Mouse (Mus musculus) cerebellum, adult 9-11 months (tissue): ENCODE data around the gene Ccdc124.
A peak's percentile ranks its signal among the peaks of the same experiment; 100 is the strongest.

ENCODE experiments used
- DNase-seq: peaks from one replicate; pipeline ENCODE4 v3.0.0; 2022

The Ccdc124 gene

DNA sequence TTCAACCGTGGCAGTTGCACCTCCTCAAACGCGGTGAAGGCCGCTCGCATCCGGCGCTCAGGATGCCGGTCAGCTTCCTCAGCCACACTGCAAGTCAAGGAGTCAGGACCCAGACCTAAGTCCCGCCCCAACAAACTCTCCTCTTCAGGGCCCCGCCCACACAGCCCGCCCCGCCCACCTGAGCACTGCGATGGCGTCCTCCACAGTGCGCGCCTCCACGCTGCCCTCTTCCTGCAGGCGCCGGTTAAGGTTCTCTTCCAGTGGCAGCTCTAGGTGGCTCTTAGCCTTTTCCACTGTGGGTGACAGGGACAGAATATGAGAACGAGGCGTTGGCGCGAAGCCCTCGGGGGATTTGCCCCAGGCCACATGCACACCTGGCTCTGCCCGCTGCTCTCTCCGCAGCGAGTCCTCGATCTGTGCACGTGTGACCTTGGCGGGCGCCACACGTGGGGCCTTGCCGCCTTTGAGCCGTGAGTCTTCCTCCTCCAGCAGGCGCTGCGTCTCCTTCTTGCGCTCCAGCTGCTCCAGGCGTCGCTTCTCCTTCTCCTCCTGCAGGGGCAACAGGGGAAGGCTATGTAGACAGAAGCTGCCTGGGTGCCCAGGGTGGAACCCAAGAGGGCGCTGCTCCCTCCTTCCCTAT, 5.1 kb downstream of the Ccdc124 start:
- peak; percentile 61 for DNase-seq

DNA sequence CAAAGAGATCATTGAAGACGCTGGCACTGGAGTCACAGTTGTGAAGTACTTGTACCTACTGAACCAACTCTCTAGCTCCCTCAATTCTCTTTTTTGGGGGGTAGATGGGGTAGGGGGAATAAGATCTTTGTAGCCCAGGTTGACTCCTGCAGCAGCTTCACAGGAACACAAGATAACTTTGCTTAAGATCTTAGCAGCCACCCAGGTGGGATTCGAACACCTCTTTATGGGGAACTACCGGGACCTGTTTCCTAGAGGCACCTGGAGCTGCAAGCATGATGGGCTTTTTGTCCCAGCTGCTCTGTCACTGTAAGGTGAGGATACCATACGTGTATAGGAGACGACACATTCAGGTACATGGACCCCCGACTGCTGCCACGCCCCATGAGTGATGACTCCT, 7.2 kb downstream of the Ccdc124 start:
- DNase-seq: no peak

DNA sequence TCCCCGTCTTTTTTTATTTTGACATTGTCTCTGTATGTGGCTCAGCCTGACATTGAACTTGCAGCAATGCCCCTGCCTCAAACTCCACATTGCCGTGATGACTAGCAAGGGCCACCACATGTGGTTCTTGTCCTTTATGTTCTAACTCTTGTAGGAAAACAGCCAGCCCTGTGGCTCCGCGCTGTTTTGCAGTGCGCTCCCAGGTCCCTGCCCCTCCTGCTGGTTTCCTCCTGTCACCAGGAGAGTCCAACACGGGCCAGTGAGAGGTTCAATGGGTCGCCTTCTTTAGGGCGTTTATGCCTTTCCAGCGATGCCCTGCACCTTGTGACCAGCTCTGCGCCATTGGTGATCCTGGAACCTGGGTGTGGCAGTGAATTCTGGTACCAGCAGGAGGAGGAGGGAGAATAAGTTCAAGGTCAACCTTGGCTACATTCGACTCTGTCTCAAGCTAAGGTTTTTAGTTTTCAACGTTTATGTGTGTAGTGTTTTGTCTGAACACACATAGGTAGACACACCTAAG, 7.7 kb downstream of the Ccdc124 start:
- no peak for DNase-seq

DNA sequence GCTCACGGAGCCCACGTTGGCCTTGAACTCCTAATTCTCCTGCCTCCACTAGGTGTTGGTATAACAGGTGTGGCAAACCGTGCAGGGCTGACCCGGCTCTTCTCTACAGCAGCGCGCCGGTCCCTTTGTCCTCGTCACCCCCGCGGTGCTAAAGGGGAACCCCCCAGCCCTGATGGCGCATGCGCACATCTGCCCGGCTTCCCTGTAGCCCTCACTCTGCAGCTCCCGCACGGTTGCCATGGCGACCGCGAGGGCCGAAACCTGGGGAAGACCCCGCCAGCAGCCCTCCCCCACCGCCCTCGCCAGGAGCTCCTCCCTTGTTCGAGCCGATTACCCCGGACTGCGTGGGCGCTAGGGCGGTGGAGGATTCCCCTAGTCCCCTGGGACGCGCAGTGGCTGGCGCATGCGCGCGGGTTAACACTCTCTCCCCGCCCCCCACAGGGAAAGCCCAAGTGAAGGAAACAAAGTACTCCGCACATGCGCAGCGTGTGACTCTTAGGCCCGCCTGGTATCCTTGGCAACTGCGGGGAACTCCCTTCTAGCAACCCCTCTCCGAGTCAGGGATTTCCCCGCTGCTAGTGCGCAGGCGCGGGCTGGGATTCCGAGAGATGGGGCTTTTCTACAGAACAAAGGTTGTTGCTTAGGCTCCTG, 8.3 kb downstream of the Ccdc124 start:
- DNase-seq: peak; percentile 99

DNA sequence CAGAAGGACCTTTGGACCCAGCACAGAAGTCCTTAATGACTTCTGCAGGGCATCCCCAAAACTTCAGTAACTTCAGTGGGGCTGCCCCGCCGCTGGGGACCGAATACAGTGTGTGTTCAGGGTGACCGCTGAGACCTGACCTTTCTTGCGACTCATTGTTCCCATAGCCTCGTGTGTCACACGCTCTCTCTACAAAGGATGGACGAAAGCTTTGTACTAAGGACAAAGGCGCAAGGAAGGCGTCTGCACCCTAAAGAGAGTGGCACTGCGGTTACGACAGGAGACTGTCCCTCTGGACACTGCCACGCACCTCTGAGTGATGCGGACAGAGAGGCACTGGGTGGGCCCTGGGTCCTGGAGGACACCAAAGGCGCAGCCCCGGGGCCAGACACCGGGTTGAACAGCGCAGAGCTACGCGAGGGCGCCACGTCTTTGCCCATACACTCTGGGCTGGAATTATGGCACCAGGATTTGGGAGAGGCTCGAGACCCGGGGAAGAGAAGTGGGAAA, 9.0 kb downstream of the Ccdc124 start:
- peak; percentile 68 for DNase-seq

DNA sequence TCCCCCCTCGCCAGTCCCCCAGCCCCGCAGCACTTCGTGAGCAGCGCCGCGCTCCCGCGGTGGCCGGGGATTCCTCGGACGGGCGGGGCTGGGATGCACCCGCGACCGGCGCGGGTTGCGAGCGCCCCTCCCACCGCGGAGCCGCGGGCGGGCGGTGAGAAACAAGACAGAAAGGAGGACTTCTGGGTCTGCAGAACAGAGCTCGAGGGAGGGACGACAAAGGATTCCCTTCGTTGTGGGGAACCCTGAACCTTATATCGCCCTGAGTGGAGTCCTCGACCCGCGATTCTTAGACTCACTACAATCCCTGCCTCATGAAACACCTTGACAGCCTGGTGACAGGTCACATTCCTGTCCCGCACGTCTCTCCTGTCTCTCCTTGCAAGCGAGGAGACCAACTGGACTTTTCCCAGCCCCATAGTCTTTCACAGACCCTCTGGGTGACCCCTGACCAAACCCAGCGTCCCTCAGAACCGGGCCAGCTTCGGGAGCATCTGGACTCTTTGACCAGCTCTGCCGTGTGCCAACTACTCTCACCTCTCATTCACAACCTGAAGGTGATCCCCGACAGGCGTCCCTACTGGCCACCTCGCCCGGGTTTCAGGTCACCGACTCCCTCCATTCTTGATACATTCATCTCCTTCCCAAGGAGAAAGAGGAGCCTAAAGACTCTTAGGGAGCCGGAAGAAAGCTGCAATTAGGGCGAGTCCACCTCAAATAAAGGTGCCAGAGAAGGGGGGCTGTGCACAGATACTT, 9.6 kb downstream of the Ccdc124 start:
- peak; percentile 62 for DNase-seq

DNA sequence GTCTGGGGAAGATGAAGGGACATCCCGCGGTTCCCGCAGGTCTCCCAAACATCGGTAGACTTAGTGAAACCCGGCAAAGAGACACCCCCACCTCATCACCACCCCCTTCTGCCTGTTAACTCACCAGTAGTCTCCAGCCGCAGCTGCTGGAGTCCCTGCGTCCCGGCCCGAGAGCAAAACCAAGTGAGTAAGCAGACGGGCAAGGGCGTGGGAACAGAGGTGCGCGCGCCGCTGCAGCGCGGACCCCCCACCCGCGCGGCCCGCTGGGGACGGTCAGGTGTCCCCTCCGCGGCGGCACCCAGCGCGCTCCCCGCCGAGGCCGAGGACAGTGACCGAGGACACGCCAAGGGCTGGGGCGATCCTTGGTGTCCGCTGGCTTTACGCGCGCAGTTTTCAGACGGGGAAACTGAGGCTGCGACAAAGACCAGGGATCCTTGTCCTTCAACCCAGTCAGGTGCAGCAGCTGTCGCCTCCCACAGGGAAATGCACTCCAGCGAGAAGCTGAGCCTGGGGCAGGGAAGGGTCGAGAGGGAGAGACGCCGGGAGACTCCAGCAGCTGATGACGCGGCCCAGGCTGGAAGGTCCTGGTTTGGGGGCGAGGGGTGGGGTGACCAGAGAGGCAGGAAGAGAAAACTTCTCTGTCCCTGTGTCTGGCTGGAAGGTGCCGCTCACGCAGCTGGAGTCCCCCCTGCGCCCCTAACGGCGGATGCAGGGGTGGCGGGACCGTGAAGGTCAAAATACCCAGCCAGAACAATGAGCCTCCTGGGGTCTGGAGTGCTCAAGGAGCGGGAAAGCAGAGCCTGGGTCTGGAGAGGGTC, 10.7 kb downstream of the Ccdc124 start, which contains the start of gene Kcnn1:
Gene Kcnn1 (minus strand): TSS at position 435 of the 818 bp plus-strand sequence.
- DNase-seq: peak; percentile 50

DNA sequence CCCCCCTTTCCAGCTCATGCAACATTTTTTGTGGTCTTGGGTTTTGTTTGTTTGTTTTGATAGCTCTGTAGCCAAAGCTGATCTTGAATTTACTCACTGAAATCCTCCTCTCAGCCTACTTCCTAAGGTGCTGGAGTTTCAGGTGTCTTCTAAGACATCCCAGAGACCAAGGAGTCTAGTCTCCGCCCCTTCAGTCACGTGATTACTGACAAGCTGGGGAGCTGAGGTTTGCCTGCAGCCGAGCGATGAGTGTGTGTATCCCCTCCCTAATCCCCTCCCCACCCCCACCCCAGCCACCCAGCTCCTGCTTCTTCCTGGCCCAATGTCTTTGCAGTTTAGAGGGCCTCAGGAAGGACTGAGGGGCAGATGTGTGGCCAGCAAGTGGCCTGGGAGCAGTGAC, 16.2 kb downstream of the Ccdc124 start:
- no peak for DNase-seq

DNA sequence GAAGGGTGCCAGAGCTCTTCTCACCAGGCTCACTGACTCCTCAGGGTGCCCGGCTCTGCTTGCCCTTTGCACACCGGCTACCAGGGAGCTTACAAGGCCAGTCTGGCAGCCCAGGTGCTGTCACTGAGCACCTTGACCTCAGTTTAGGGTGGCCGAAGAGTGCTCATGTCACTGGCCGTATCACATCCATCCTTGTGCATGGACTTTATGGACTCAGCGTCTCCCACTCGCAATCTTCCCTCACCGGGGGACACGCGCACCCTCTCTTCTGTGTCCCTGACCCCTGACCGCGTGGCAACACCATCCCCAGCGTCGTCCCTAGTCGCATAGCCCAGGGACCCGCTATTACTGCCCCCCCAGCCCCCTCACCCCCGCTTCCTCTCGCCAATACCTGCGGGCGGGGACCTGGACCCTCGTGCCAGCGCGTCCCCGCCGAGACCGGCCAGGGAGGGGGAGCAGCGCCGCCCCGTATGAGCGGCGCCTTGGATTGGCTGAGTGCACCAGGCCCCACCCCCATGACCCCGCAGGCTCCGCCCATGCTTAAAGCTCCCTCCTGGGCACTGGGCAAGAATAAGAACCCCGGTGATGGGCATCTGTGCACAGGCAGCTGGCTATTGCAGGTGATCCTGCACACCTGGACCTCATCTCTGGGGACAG, 17.1 kb downstream of the Ccdc124 start:
- peak; percentile 85 for DNase-seq

DNA sequence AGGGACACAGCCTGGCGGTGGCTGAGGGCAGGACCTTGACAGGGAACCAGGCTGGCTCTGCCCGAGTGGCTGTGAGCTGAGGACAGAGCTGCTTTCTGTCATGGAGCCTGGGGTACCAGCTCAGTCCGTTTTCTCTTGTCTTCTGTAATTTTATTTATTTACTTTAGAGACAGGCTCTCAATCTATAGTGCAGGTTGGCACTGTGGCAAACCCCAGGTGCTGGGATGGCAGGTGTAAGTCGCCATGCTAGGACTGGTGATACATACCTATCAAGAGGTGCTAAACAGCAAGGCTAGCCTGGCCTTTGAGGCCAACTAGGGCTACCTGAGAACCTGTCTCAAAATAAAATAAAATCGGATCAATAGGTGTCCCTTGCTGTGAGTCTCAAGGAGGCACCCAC, 17.7 kb downstream of the Ccdc124 start:
- no peak for DNase-seq

DNA sequence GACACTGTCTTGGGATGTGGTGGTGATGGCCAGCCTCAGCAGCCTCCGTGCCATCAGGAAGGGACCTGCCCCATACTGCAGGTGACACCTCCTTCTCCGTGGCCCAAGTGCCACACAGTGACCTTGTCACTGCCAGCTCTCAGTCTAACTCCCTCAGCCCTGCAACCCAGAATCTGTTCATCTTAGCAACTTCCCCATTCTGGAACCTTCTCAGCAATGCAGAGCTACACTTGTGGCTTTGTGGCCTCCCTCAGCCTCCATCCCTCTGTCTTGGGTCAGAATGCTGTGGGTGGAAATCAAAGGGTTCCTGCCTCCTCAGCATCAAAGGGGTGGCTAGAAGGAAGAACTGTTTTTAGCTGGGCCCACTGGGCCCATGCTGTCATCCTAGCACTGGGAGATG, 19.9 kb downstream of the Ccdc124 start:
- DNase-seq: no peak

DNA sequence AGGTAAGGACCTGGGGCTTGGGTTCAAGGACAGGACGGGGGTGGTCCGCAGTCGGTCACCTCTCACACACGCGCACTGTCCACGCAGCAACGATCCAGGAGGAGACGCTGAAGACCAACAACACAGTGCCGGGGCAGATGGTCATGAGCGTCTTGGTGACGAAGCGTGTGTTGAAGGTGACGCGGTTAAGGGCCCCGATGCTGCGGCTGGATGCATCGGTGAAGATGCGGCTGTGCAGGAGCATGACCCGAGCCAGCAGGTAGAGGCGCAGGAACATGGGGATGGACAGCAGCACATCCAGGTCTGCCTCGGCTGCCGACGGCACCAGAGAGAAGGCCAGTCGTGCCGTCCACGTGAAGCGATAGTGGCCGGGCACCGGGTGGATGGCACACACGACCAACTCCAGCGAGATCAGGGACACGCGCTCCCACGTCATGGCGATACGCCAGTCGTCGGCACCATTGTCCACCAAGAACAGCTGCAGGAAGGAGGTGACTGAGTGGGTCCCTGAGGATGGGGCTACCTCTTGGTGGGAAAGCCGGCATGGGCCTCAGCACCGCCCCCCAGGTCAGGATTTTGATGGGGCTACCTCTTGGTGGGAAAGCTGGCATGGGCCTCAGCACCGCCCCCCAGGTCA, 21.0 kb downstream of the Ccdc124 start:
- DNase-seq: no peak

DNA sequence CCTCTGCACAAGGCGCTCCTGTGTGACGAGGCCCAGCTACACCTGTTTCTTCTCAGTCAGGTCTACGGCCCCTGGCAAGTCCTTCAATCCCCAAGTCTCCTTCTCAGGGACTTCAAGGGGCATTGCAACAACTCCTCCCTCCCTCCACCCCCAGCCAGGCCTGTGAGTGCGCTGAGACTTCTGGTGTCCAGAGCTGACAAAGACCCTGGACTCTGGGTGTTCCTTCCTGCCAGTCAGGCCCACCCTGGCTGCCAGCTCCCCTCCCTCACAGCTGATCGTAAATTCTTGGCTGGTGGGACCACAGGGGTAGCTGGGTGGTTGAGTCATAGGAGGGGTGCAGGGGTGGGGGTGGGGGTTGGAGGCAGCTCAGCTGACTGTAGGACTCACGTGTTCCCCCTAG, 21.9 kb downstream of the Ccdc124 start:
- no peak for DNase-seq

DNA sequence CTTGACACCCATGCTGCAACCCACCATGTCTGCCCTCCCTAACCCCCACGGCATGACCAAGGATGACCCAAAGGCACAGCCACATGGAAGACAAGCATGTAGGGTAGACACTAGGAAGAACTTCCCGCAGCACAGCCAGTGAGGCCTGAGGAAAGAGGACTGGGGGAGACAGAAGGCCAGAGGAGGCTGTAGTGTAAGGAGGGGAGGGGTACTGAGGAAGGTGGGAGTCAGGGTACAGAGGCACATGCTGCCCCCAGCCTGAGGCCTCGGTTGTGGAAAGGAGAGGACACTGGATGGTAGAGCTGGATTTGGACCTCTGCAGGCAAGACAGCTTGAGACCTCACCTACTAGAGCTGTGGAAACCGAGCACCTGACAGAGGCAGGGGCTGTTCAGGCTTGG, 22.8 kb downstream of the Ccdc124 start:
- DNase-seq: no peak

DNA sequence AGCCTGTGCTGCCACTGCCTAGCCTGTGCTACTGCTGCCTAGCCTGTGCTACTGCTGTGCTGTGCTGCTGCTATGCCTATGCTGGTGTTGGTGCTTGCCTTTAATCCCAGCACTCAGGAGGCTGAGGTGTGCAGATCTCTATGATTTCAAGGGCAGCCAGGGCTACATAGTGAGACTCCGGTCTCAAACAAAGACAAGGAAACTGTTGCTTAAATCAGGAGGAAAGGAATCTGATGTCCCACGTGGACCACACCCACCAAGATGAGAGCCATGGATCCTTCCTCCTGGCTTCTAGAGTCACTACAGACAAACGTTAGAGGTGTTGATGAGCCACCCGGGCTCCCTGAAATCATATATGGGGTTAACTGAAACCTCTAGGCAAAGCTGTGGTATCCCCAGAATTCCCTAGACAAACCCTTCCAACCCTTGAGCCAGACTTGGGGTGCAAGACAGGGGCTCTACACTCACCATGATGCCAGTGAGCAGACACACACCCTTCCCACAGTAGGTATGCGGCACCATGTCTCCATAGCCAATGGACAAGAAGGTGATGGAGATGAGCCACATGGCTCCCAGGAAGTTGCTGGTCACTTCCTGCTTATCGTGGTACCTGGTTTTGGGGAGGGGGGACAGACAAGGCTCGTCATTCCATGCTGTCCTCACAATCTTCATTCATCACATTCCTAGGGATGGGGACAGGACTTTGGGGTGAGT, 23.4 kb downstream of the Ccdc124 start:
- no peak for DNase-seq

DNA sequence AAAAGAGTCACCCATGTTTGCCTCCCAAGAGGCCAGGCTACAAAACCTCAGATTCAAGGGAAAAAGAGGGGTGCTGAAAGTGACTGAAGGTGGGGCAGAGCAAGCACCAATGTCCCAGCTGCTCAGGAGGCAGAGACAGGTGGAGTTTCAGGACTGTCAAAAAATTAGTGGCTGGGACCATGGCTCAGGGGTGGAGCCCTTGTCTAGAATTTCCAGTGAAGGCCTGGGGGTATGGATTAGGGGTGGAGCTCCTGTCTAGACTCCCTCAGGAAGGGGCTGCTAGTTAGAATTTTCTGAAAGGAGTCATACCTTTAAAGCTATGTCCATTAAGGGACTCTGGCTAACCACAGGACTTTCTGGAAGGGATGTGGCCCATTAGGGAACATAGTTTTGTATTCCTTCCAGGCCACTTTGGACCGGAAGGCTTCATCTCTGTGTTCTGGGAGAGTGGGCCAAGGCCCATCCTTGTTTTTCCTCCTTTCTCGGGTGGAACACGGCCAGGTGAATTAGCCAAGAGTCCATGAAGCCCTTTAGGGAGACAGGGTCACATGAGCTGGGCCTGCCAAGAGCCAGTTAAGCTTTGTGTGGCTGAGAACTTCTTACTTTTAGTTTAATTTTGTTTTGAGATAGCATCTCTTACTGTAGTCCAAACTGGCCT, 24.3 kb downstream of the Ccdc124 start:
- no peak for DNase-seq

DNA sequence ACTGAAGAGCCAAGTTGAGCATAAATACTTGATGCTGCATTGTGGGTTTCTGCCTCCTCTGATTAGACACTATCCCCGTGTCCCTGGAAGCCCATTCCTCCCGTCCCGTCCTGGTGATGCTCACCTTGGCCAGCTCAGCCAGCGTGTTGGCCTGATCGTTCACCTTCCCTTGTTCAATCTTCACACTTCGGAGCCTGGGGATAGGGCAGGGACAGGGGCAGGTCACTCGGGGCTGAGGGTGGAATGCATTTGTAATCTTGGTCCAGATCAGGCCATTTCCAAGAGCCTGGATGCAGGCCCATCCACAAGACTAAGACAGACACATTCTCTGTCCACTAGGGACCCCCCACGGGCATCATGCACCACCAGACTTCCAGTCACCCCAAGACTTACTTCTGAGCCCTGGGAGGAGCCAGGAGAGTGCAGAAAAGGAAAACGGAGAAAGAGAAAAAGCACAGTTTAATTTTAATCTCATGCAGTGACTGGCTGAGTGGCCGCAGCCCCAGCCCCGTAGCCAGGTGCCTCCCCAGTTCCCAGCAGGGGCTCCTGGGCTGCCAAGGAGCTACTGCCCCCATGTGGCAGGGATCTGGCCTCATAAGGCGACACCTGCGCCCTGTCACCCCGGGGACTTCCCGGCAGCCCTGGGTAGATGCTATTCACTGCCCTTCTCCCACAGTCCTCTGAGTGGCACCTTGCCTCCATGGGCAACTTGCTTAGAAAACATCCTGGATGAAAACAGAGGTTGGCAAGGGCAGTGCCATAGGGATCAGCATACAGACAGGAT, 27.2 kb downstream of the Ccdc124 start:
- DNase-seq: no peak

DNA sequence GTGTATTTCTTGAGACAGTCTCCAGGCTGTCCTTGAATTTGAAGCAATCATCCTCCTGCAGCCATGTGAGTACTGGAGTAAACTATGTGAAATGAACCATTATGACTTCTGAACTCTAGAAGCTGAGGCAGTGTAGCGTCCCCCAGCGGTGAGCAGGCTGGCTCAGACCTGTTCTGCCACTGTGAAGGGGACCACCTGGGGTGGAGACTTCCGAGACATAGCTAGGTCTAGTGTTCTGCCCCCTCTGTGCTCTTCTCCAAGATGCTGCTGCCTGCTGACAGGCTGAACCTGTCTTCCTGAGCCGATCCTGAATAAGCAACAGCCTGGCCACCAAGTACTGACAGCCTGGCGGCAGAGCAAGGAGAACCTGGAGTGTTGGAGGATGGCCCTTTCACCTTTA, 28.6 kb downstream of the Ccdc124 start:
- DNase-seq: no peak

DNA sequence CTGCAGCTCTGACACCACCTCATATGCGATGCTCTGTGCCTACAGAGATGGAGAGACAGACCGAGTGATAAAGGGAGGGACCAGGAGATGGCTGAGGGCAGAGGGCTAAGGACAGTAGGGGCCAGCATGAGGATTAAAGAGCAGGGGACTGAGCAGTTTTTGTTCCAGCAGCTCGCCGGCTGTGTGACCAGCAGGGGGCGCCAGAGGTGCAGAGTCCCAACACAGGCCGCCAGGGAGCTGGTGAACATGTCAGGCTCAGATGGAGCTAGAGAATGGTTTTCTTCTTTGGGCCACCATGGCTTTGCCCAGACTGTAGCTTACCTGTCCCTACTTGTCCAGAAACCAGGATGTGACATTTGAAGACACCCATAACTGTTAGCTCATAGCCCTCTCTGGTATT, 29.2 kb downstream of the Ccdc124 start:
- peak; percentile 81 for DNase-seq

DNA sequence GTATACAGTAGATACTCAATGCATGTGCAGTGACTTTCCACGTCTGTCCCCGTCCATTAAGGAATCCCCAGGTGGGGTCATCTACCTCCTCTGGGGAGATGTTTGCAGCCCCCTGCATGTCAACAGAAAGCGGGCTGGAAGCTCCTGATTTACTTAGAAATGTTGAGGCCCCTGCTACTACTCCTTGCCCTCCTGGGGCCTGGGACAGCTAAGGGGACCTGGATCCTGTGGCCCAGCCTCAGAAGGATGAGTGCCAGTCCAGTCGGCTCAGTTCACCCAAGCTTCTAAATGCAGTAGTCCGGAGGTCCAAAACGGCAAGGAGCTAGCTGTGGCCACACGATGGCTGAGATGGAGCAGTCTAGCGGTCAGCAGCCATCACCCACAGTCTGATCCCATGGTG, 29.8 kb downstream of the Ccdc124 start:
- DNase-seq: no peak
